Mouse (Mus musculus): Measurements from ENCODE around the gene Mdfic.

DNA sequence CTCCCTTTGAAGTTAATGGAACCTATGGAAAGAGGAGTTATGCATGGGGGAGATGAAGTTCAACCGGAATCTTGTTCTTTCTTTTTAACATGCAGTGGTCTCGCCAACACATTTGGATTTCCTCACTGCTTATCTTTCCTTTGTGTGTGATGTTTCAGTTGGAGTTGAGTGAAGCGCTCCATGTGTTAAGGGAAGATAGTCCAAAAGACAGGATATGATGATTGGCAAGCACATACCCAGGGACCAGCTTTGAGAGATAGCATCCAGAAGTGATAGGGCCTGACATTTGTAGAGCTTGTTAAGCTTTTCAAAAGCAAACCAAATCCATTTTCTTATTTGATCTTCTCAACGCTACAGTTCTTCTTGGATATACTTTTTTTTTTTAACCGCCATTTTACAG is 86.9 kb downstream of the Mdfic start:
- TF ChIP-seq CTCF (IDR thresholded peaks at IDR 0.05), result no peak
- TF ChIP-seq EP300 (IDR thresholded peaks at IDR 0.05), result no peak
